Mouse (Mus musculus) kidney, postnatal 0 days (tissue): Measurements from ENCODE around the gene Rabl6. TPM values are rescaled to one million over a fixed set of nuclear protein-coding genes. Genes with fewer than 3 reads are reported as not detected.
"Not testable (repeated sequence)": the region's sequence is repeated elsewhere in the genome, so short reads cannot be mapped to it uniquely, and the experiment has no call there.

Experiments
- ATAC-seq: fragments of 200-750 bp; cut with Nextera tagmentation; replicated peaks from 2 replicates; pipeline ENCODE4 v1.8.0; 2017; ENCODE audit warnings: low read depth, moderate number of reproducible peaks, moderate TSS enrichment, moderate library complexity; ENCODE audit not compliant: low FRiP score
- DNase-seq: peaks from one replicate; pipeline ENCODE4 v3.0.0-alpha.2; 2016; ENCODE audit warnings: low spot score
- H3K27ac ChIP-seq: fragments of 300-500 bp; sonication (generic); 2 replicates; pipeline ENCODE4 v1.5.1; 2014; ENCODE audit warnings: mild to moderate bottlenecking
- H3K27me3 ChIP-seq: fragments of 300-500 bp; sonication (generic); 2 replicates; pipeline ENCODE4 v1.6.1; 2014; ENCODE audit warnings: low read length, mixed read lengths; ENCODE audit not compliant: insufficient read depth
- H3K36me3 ChIP-seq: fragments of 300-500 bp; sonication (generic); 2 replicates; pipeline ENCODE4 v1.6.1; 2014; ENCODE audit warnings: low read length, mixed read lengths; ENCODE audit not compliant: insufficient read depth
- H3K4me1 ChIP-seq: fragments of 300-500 bp; sonication (generic); replicated peaks from 2 replicates; pipeline ENCODE4 v1.6.1; 2014; ENCODE audit warnings: antibody characterized with exemption, low read length, mixed read lengths; ENCODE audit not compliant: insufficient read depth
- H3K4me2 ChIP-seq: fragments of 300-500 bp; sonication (generic); 2 replicates; pipeline ENCODE4 v1.6.1; 2014; ENCODE audit warnings: mild to moderate bottlenecking, low read length, moderate library complexity, mixed read lengths
- H3K4me3 ChIP-seq: fragments of 300-500 bp; sonication (generic); replicated peaks from 2 replicates; pipeline ENCODE4 v1.5.1; 2014; ENCODE audit warnings: low read depth, low read length
- H3K9ac ChIP-seq: fragments of 300-500 bp; sonication (generic); 2 replicates; pipeline ENCODE4 v1.6.1; 2014; ENCODE audit warnings: low read depth, low read length
- H3K9me3 ChIP-seq: fragments of 300-500 bp; sonication (generic); replicated peaks from 2 replicates; pipeline ENCODE4 v1.6.1; 2016; ENCODE audit warnings: low read length, inconsistent platforms, mixed read lengths
- CTCF ChIP-seq: IDR thresholded peaks from 2 replicates; pipeline ENCODE4 v1.5.1; 2016; ENCODE audit warnings: antibody characterized with exemption, low read depth, mild to moderate bottlenecking, moderate library complexity
- WGBS: fragments of 180-500 bp; shearing (Covaris S2); extraction: QIAGEN DNeasy Blood & Tissue Kit; methylation state at CpG from one replicate; pipeline ENCODE4 v1.1.7; 2014; 5-methylcytosine and 5-hydroxymethylcytosine counted together
- polyA plus RNA-seq: library from polyadenylated mRNA; unstranded; fragments of >200 nt; fragmentation: Nextera tagmentation; extraction: Ambion mirVana; gene quantifications from 2 replicates; pipeline ENCODE4 v1.2.1, GENCODE M21; 2015

Rabl6 gene
- polyA plus RNA-seq, 1 experiment from 2014 or later: 45.6 TPM

DNA sequence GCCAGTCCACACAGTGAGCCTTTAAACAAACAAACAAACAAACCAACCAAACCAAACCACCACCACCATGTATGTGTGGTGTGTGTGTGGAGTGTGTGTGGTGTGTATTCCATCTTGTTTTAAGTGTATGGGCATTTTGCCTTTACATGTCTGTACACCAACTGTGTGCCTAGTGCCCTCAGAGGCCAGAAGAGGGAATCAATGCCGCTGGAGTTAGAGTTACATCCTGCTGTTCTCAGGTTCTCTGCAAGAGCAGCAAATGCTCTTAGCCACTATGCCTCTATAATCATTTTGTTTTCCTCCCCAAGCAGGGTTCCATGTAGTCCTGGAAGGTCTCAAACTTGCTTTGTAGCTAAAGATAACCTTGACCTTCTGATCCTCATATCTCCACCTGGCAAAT lies 52.0 kb downstream of the Rabl6 start:
- Histone ChIP-seq H3K36me3 (peaks cover 8% of the 10 kb centered on the region; the same call in 1 of the 2 replicates), H3K4me2 (no peak overlapping the region), H3K4me3 (no peak overlapping the region), H3K4me1 (peaks cover 11% of the 10 kb centered on the region), H3K27ac (no peak overlapping the region), H3K27me3 (no peaks in the 10 kb centered on the region), H3K9me3 (no peaks in the 10 kb centered on the region), H3K9ac (no peak overlapping the region)
- 32% methylated on average over 1 of the region's 1 CpGs for WGBS
- TF ChIP-seq CTCF: no peak
- no peak for ATAC-seq
- DNase-seq: no peak

DNA sequence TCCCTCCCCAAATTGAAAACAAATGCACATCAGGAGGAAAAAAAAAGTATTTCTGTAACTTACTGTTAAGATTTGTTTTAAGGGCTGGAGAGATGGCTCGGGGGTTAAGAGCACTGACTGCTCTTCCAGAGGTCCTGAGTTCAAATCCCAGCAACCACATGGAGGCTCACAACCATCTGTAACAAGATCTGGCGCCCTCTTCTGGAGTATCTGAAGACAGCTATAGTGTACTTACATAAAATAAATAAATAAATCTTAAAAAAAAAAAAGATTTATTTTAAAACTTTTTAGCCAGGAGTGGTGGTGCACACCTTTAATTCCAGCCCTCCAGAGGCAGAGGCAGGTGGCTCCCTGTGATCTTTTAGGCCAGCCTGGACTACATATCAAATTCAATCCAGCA lies 52.8 kb downstream of the Rabl6 start:
- DNase-seq, H3K4me2 ChIP-seq, H3K27me3 ChIP-seq, H3K9me3 ChIP-seq, H3K27ac ChIP-seq, H3K4me3 ChIP-seq, ATAC-seq, H3K36me3 ChIP-seq, H3K9ac ChIP-seq: not testable (repeated sequence)
- peaks cover 11% of the 10 kb centered on the region for H3K4me1 ChIP-seq
- 53% methylated on average over 2 of the region's 2 CpGs for WGBS
- TF ChIP-seq CTCF: peak; percentile 50

DNA sequence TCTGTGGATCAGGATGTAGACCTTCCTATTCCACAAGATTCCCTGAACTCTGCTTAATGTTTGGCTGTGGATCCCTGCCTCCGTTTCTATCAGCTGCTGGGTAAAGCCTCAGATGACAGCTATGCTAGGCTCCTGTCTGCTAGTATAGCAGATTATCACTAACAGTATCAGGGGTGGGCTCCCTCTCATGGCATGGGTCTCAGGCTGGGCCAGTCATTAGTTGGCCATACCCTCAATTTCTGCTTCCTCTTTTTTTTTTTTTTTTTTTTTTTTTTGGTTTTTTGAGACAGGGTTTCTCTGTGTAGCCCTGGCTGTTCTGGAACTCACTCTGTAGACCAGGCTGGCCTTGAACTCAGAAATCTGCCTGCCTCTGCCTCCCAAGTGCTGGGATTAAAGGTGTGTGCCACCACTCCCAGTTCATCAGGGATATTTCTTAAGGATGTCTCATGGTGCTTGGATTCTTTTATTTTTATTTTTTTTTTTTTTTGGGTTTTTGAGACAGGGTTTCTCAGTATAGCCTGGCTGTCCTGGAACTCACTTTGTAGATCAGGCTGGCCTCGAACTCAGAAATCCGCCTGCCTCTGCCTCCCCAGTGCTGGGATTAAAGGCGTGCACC lies 55.0 kb downstream of the Rabl6 start:
- H3K9ac ChIP-seq, H3K27ac ChIP-seq, DNase-seq, H3K9me3 ChIP-seq, H3K4me2 ChIP-seq, H3K4me1 ChIP-seq, H3K4me3 ChIP-seq, H3K27me3 ChIP-seq, ATAC-seq, H3K36me3 ChIP-seq: not testable (repeated sequence)
- 91% methylated on average over 4 of the region's 4 CpGs for WGBS

DNA sequence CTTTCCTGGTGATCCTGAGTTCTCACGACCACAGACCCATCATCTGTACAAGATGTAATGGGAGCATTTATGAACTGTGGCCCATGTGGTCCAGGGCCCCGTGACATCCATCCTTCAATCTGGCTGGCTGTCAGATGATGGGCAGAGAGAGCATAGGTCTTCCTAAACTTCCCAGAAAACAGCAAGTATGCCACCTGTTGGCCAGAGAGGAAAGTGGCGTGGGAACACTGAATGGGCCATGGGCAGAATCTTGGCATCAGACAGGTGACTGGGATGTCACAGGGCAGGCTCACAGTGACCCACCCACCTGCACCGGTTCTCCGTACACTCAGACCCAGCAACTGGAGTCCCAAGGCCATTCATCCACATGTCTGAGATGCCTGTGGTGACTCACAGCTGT lies 57.1 kb downstream of the Rabl6 start:
- no peaks in the 10 kb centered on the region for H3K4me1 ChIP-seq
- peak; percentile 83 for TF ChIP-seq CTCF
- 29% methylated on average over 5 of the region's 5 CpGs for WGBS
- H3K9ac ChIP-seq: no peak overlapping the region
- H3K27ac ChIP-seq: no peak overlapping the region
- DNase-seq: peak; percentile 47
- no peaks in the 10 kb centered on the region for H3K27me3 ChIP-seq
- no peak overlapping the region for H3K4me2 ChIP-seq
- no peak overlapping the region for H3K4me3 ChIP-seq
- H3K36me3 ChIP-seq: no peaks in the 10 kb centered on the region
- ATAC-seq: no peak
- no peaks in the 10 kb centered on the region for H3K9me3 ChIP-seq

DNA sequence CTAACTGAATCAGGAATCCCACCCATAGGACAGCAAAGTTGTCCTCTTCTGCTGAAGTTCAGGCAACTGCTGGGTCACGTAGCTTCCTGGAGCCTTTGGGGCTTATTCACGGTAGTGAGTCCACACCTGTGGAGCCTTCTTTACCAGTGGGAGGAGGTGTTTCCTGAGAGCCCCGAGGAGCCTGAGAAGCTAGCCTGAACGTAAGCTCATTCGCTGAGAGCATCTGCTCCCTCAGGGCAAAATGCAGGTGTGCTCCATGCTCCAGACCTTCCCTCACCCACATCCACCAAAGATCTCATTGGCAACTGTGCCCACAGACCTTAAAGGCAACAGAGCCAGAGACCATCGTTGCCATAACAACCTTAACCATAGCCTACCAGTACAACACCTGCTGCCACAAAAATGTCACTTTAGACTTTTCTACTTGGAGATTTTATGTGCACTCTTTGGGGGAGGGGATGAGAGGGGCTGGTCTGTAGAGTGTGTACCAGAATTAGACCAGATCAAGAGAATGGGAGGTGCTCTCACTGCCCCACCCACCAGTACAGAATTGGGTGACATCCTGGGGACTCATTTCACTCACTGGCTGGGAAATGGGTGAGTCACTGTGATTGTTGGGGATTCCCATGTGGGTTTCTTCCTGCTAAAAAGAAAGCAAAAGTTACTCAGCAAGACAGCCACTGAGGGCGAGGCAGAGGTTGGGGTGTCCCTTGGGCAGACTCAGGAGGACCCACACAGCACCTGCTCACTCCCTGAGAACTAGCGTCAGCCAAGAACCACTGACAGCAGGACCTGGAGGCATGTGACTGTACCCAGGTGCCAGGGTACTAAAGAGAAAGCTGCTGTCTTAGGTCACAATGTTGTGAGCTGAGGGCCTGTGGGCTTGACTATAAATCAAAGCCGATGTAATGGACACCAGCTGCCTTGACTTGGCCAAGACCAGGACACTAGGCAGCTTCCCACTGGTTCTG lies 59.0 kb downstream of the Rabl6 start:
- Histone ChIP-seq H3K36me3 (no peaks in the 10 kb centered on the region), H3K27ac (no peak overlapping the region), H3K9ac (no peak overlapping the region), H3K4me2 (no peak overlapping the region), H3K27me3 (no peaks in the 10 kb centered on the region), H3K4me3 (no peak overlapping the region), H3K4me1 (no peaks in the 10 kb centered on the region), H3K9me3 (no peaks in the 10 kb centered on the region)
- 62% methylated on average over 9 of the region's 9 CpGs for WGBS
- ATAC-seq: no peak
- no peak for DNase-seq
- no peak for TF ChIP-seq CTCF

DNA sequence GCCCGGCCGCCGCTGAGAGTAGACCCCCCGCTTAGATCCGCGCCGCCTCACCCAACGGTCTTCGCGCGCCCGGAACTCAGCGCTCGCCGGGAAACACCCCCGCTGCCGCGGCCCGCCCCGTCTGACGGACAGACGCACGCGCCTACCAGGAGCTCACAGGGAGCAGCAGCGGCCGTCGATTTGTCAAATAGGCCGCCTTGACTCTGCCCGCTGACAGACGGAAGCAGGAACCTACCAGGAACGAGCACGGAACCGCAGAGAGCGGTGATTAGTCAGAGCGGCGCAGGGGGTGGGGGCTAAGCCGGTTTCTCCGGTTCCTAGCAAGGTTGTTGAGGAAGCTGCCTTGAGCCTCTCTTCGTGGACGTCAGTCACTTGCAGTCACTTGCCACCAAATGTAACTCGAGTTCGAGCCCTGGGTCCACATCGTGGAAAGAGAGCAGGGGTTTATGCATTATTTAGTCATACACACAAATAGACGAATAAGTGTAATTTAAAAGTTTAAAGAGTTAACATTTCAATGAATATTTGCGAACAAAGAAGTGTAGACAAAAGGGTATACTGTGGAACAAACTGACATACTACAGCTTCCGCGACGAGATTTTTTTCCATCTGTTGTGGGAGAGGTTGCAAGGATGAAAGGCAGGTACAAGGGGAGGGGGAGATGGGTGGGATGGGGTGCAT lies 61.4 kb downstream of the Rabl6 start, which contains the start of gene Traf2:
TSS of gene Traf2 (minus strand) at position 130 of the 681 bp plus-strand sequence.
- ATAC-seq: peak; percentile 99
- no peak for TF ChIP-seq CTCF
- H3K9me3 ChIP-seq: no peaks in the 10 kb centered on the region
- peak within 1 kb of the TSS; percentile 73 for H3K27ac ChIP-seq
- 3% methylated on average over 48 of the region's 48 CpGs for WGBS
- H3K9ac ChIP-seq: peak within 1 kb of the TSS; percentile 73
- peak within 1 kb of the TSS; percentile 67 for H3K4me3 ChIP-seq
- DNase-seq: peak; percentile 99
- no peaks in the 10 kb centered on the region for H3K36me3 ChIP-seq
- peak within 1 kb of the TSS; percentile 76 for H3K4me2 ChIP-seq
- H3K4me1 ChIP-seq: 0 out of 2 replicates have a peak, but pooled peaks cover under 1% of the 10 kb centered on the region
- H3K27me3 ChIP-seq: no peaks in the 10 kb centered on the region
